ENCODE assay signal across 15 mouse cellular contexts in the genomic region with DNA sequence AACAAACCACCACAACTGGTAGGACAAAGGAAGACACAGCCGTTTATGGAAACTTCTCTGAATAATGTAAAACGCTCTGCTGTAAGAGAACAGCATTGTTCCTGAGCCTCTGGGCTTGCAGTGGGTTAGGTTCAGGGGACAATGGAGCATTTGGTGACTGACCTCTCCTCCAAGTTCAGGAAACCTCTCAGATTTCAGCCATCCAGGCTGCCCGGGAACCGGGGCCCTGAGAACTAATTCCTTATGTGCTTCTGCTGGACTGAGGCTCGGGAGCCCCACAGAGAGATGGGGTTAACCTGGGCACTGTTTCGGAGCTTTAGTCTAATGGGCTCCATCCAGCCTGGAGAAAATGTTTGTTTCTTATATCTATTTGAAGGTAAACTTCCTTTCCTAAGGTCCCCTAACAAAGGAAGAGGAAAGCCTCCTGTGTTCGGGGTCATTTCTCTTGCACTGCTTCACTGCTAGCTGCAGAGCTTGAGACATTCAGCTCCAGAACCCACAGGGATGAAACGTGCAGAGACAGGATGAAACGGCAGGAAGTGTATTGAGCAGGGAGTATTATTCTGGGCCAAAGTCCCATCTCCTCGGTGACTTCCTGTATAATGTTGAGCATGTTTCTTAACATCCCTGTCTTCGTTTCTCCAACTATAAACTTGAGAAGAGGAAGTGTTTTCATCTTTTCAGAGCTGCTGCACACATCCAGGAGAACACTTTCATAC.
DNase-seq lines count a peak whose midpoint lies in the region; ATAC-seq and TF ChIP-seq lines count a peak whose summit lies in the region.
"Had no signal": no experiment of that assay in that cellular context is flagged by ENCODE, and none has a peak within 500 bp of the region (broad histone marks: within the 10 kb centered on the region; RNA-seq: fewer than 3 reads in every experiment).

No protein-coding gene starts in this region.

- DNase-seq in heart, embryonic 10.5 days (ENCODE audit: low spot score): no peak
- DNase-seq in heart, adult 2 months: no peak
- DNase-seq in kidney, adult 8-10 months: no peak
- peak; percentile 41 for DNase-seq in mesoderm, embryonic 11.5 days (ENCODE audit: low read depth, low spot score)
- no peak for DNase-seq in adrenal gland, adult (ENCODE audit: inconsistent age in 2 of 2, low spot score in 1 of 2)
- DNase-seq: adrenal gland, postnatal 14 days; cerebellum, postnatal 36 days; gastrocnemius, adult 2 months; liver, embryonic 13.5 days; thymus, postnatal 36 days had no signal

- no peak overlapping the region for H3K4me2 ChIP-seq in kidney, embryonic 15.5 days
- no peak overlapping the region for H3K4me2 ChIP-seq in neural tube, embryonic 13.5 days
- no peak overlapping the region for H3K4me2 ChIP-seq in neural tube, embryonic 15.5 days
- H3K4me2 ChIP-seq: liver, embryonic 13.5 days; stomach, embryonic 15.5 days had no signal

- no peak overlapping the region for H3K9ac ChIP-seq in heart, adult 2 months (ENCODE audit: low read depth, low read length)
- no peak overlapping the region for H3K9ac ChIP-seq in kidney, embryonic 15.5 days
- no peak overlapping the region for H3K9ac ChIP-seq in neural tube, embryonic 13.5 days
- H3K9ac ChIP-seq in neural tube, embryonic 15.5 days (replicated peaks): no peak overlapping the region
- H3K9ac ChIP-seq: liver, embryonic 13.5 days; stomach, embryonic 15.5 days had no signal

- ATAC-seq in kidney, embryonic 15.5 days (replicated peaks; ENCODE audit: low FRiP score): 0 out of 2 replicates have a peak, but pooled peaks have one; percentile 46
- ATAC-seq in neural tube, embryonic 13.5 days (ENCODE audit: low read depth): no peak; the same call in 1 of the 2 replicates
- no peak for ATAC-seq in neural tube, embryonic 15.5 days (ENCODE audit: low FRiP score)

- H3K4me3 ChIP-seq in heart, embryonic 10.5 days: no peak overlapping the region
- no peak overlapping the region for H3K4me3 ChIP-seq in heart, adult 2 months
- H3K4me3 ChIP-seq in kidney, embryonic 15.5 days (replicated peaks): no peak overlapping the region
- no peak overlapping the region for H3K4me3 ChIP-seq in neural tube, embryonic 13.5 days
- H3K4me3 ChIP-seq in neural tube, embryonic 15.5 days (replicated peaks): no peak overlapping the region
- H3K4me3 ChIP-seq: gastrocnemius, adult 2 months; layer of hippocampus, adult 2 months; liver, embryonic 13.5 days; stomach, embryonic 15.5 days had no signal

- no peaks in the 10 kb centered on the region for H3K79me2 ChIP-seq in heart, adult 2 months (replicated peaks; ENCODE audit: control insufficient read depth, insufficient read depth, low read length)

- TF ChIP-seq POLR2A in heart, adult 2 months (IDR thresholded peaks at IDR 0.05; ENCODE audit: insufficient read depth, low read depth, low read length): no peak

- 55% methylated on average over 11 of the region's 11 CpGs for WGBS in heart, embryonic 10.5 days
- 40% methylated on average over 11 of the region's 11 CpGs for WGBS in heart, adult 2 months
- 26% methylated on average over 11 of the region's 11 CpGs for WGBS in kidney, embryonic 15.5 days
- 54% methylated on average over 11 of the region's 11 CpGs for WGBS in neural tube, embryonic 13.5 days
- 62% methylated on average over 11 of the region's 11 CpGs for WGBS in neural tube, embryonic 15.5 days

- H3K27ac ChIP-seq in heart, embryonic 10.5 days: peak overlapping the region; percentile 73
- no peak overlapping the region for H3K27ac ChIP-seq in heart, adult 2 months
- H3K27ac ChIP-seq in kidney, embryonic 15.5 days: peak overlapping the region; percentile 72
- H3K27ac ChIP-seq in neural tube, embryonic 13.5 days (replicated peaks): peak overlapping the region; percentile 39; the same call in 1 of the 2 replicates
- no peak overlapping the region for H3K27ac ChIP-seq in neural tube, embryonic 15.5 days (replicated peaks)
- H3K27ac ChIP-seq: gastrocnemius, adult 2 months; layer of hippocampus, adult 2 months; liver, embryonic 13.5 days; stomach, embryonic 15.5 days had no signal

- intact Hi-C loops in heart, adult 2 months (cut with DNase I): no loop called here

- no peaks in the 10 kb centered on the region for H3K27me3 ChIP-seq in heart, embryonic 10.5 days (ENCODE audit: insufficient read depth, poor library complexity, severe bottlenecking)
- H3K27me3 ChIP-seq in heart, adult 2 months (ENCODE audit: control insufficient read depth, insufficient read depth, low read length): no peaks in the 10 kb centered on the region
- no peaks in the 10 kb centered on the region for H3K27me3 ChIP-seq in kidney, embryonic 15.5 days
- H3K27me3 ChIP-seq in neural tube, embryonic 13.5 days: no peaks in the 10 kb centered on the region
- no peaks in the 10 kb centered on the region for H3K27me3 ChIP-seq in neural tube, embryonic 15.5 days (replicated peaks)
- H3K27me3 ChIP-seq: liver, embryonic 13.5 days; stomach, embryonic 15.5 days had no signal

- H3K36me3 ChIP-seq in heart, embryonic 10.5 days: no peaks in the 10 kb centered on the region
- no peaks in the 10 kb centered on the region for H3K36me3 ChIP-seq in heart, adult 2 months (ENCODE audit: control insufficient read depth, insufficient read depth, low read length)
- H3K36me3 ChIP-seq in kidney, embryonic 15.5 days: no peaks in the 10 kb centered on the region
- H3K36me3 ChIP-seq in neural tube, embryonic 13.5 days: no peaks in the 10 kb centered on the region
- H3K36me3 ChIP-seq in neural tube, embryonic 15.5 days: no peaks in the 10 kb centered on the region
- H3K36me3 ChIP-seq: liver, embryonic 13.5 days; stomach, embryonic 15.5 days had no signal

- H3K4me1 ChIP-seq in heart, embryonic 10.5 days: peaks cover 21% of the 10 kb centered on the region
- H3K4me1 ChIP-seq in heart, adult 2 months (ENCODE audit: control insufficient read depth, insufficient read depth, low read length): peaks cover 9% of the 10 kb centered on the region
- peaks cover 20% of the 10 kb centered on the region for H3K4me1 ChIP-seq in kidney, embryonic 15.5 days
- peaks cover 6% of the 10 kb centered on the region; the same call in 1 of the 2 replicates for H3K4me1 ChIP-seq in neural tube, embryonic 13.5 days (replicated peaks)
- H3K4me1 ChIP-seq in neural tube, embryonic 15.5 days: no peaks in the 10 kb centered on the region; the same call in 1 of the 2 replicates
- H3K4me1 ChIP-seq: liver, embryonic 13.5 days; stomach, embryonic 15.5 days had no signal

- no peaks in the 10 kb centered on the region for H3K9me3 ChIP-seq in heart, embryonic 10.5 days
- H3K9me3 ChIP-seq in kidney, embryonic 15.5 days (replicated peaks): no peaks in the 10 kb centered on the region
- no peaks in the 10 kb centered on the region for H3K9me3 ChIP-seq in neural tube, embryonic 13.5 days
- H3K9me3 ChIP-seq in neural tube, embryonic 15.5 days (replicated peaks): no peaks in the 10 kb centered on the region
- H3K9me3 ChIP-seq: liver, embryonic 13.5 days; stomach, embryonic 15.5 days had no signal

- no peak for TF ChIP-seq CTCF in heart, adult 2 months (IDR thresholded peaks at IDR 0.05)

- TF ChIP-seq EP300 in heart, adult 2 months (IDR thresholded peaks at IDR 0.05; ENCODE audit: insufficient read depth, low read depth, low read length): no peak

Comparison
In these comparisons a context has a peak if more than half of its experiments do, and no peak if none do; other contexts are left out.
1. H3K27ac ChIP-seq: peak in heart, embryonic 10.5 days (single experiment), kidney, embryonic 15.5 days (single experiment) and neural tube, embryonic 13.5 days (single experiment); none in heart, adult 2 months (single experiment) and neural tube, embryonic 15.5 days (single experiment).